Mouse (Mus musculus): ENCODE measurements around the gene Cxcl1.

Cxcl1 gene

GRCm38 (mm10) chr5:90884628-90885242 is 6.3 kb upstream of the Cxcl1 start:
- DNase-seq (ENCODE audit: low spot score in 2 of 2) = no peak

DNA sequence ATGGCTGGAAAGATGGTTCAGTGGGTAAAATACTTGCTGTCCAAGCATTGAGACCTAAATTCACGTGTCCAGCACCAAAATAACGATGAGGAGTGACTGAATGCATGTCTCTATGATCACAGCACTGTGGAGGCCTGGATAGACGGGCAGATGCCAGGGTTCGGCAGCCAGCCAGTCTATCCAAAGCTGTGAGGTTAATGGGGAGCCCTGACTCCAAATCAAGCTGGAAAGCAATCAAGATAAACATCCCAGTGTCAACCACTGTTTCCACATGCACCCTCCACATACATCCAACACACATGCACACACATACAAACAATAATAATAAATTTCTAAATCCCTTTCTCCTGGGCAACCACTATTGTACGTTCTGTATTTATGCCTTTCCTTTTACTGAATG is 2.4 kb upstream of the Cxcl1 start:
- DNase-seq (ENCODE audit: low spot score in 2 of 2) = no peak

- DNase-seq (ENCODE audit: low spot score in 2 of 2) = no peak
Measured at GRCm38 (mm10) chr5:90891464-90891813, 398 bp downstream of the Cxcl1 start.

DNA sequence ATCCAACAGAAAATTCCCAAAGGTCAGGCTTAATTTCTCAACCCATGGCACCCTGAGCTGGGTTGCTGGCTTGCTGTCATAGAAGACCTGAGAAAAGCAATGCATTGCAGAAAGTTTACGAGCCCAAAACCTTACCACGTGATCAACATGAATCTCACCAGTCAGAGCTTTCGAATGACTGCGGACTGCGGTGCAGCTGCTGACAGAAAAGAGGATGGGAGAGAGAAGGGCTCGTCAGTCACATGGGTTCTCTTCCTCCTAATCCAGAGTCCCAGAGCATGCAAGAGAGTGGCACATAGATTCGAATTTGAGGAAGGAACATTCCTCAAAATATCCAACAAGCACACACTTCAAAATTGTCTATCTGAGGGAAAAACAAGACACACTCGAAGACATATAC is 3.2 kb downstream of the Cxcl1 start:
- no peak for DNase-seq (ENCODE audit: low spot score in 2 of 2)

DNA sequence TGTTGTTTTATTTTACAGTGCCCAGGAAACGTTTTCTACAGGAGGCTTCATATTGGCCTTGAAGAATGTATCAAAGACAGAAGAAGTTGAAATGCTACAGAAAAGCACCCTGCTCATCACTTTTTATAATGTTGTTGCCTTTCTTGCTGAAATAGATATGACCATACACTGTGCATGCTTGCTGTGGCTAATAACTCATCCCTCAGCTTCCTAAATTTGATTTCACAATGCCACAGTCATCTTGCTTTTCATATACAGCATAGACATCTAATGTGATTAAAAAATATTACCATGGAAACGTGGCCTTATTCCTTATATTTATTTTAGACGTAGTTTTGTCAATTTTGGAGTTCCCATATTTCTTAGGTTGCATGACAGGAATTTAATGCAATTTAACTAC is 6.4 kb downstream of the Cxcl1 start:
- no peak for DNase-seq (ENCODE audit: low spot score in 2 of 2)

- no peak for DNase-seq (ENCODE audit: low spot score in 2 of 2)
Measured at GRCm38 (mm10) chr5:90899308-90899707, 8.3 kb downstream of the Cxcl1 start.

GRCm38 (mm10) chr5:90900147-90900546 is 9.1 kb downstream of the Cxcl1 start:
- no peak for DNase-seq (ENCODE audit: low spot score in 2 of 2)

GRCm38 (mm10) chr5:90900688-90901087 is 9.6 kb downstream of the Cxcl1 start:
- no peak for DNase-seq (ENCODE audit: low spot score in 2 of 2)

DNA sequence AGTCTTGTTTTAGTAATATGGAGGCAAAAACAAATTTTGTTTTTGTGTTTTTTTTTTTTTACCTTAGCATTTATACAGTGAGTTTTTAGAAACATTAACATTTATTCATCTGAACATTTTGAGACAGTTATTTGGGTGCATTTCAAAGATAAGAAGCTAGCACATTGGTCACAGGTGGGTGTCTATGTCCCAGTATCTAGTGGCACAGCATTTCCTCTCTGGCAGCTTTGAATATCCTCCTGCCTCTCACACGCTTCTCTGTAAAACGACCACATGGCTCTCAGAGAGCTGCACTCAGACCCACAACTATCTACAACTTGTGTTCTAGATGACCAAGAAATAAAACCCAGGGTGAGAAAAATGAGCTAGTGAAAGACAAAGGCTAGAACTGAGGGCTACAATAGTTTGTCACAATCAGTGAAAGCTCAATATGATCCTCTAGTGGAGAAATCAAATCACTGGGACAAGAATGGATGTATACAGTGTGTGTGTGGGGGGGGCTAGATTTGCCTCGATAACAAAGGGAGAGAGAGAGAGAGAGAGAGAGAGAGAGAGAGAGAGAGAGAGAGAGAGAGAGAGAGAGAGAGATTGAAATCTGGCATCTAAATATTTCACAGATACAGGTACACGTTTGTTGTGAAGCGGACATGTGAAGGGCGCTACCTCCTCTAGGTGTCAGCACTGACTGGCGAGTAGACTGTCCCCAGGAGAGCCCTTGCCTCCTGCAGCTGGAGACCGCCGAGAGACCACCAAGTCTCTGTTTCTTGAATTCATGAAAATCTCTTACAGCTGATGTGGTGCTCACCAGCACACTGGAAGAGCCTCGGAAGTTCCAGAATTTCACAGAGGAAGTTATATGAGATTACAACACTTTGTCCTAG is 11.6 kb downstream of the Cxcl1 start:
- DNase-seq (ENCODE audit: low spot score in 2 of 2) = no peak

GRCm38 (mm10) chr5:90903339-90904020 is 12.4 kb downstream of the Cxcl1 start, which contains the start of gene Cxcl2:
TSS of gene Cxcl2 (plus strand) at chr5:90903871.
- no peak for DNase-seq (ENCODE audit: low spot score in 2 of 2)

GRCm38 (mm10) chr5:90908983-90909382 is 17.9 kb downstream of the Cxcl1 start:
- peak in 1 of 2 experiments; percentile 9 for DNase-seq (ENCODE audit: low spot score in 2 of 2)

GRCm38 (mm10) chr5:90919495-90919894 is 28.5 kb downstream of the Cxcl1 start:
- no peak for DNase-seq (ENCODE audit: low spot score in 2 of 2)

DNA sequence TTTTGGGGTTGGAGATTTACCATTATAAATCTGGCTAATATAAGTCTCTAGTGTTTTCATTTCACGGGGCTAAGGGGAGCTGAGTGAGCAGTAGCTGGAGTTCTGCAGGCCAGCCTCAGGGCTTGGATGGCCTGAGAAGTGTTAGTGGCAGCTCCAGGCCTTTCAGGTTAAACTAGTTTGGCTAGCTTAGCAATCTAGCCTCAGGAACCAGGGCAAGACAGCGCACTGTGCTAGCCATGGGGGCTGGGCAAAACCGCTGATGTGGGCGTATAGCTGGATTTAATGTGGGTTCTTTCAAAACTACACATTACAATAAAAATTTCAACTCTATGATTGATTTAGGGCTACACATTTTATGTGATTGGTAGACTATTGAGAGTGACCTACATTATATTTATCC is 31.9 kb downstream of the Cxcl1 start:
- DNase-seq (ENCODE audit: low spot score in 2 of 2) = no peak

GRCm38 (mm10) chr5:90930546-90930945 is 39.5 kb downstream of the Cxcl1 start:
- DNase-seq (ENCODE audit: low spot score in 2 of 2) = no peak

- DNase-seq (ENCODE audit: low spot score in 2 of 2) = peak; percentile 50 to 71
Measured at GRCm38 (mm10) chr5:90930971-90931851, 40.2 kb downstream of the Cxcl1 start, which contains the start of gene Mthfd2l. TSS of gene Mthfd2l (plus strand) at chr5:90931117.

GRCm38 (mm10) chr5:90931911-90932310 is 40.9 kb downstream of the Cxcl1 start:
- no peak for DNase-seq (ENCODE audit: low spot score in 2 of 2)

- DNase-seq (ENCODE audit: low spot score in 2 of 2) = no peak
Measured at GRCm38 (mm10) chr5:90936706-90937105, 45.7 kb downstream of the Cxcl1 start.
